Mouse (Mus musculus): ENCODE results near the gene Adamts7.

Gene Adamts7

DNA sequence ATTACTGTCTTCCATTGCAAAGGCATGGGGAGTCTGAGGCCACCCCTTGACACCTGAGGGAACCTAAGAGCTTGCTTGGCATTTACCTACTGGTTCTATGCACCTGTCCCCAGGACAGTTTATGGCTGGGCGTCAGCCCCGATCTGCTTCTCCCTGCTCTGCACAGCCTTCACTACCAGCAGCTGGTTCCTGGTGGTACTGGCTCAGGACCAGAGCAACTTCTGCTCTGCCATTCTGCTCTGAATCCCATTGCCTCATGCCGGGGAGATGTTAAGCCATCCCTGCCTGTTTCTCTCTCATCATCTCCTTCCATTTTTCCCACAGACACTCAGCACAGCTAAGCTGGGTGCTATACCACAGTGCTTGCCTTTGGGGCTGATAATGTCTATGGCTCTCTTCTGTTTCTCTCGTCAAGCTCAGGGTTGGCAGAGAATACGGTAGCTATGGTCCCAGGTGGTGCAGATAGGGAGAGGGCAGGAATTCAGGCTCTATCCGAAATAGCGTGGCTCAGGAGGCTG is 35.1 kb downstream of the Adamts7 start:
- no peak for DNase-seq (ENCODE audit: low spot score)

DNA sequence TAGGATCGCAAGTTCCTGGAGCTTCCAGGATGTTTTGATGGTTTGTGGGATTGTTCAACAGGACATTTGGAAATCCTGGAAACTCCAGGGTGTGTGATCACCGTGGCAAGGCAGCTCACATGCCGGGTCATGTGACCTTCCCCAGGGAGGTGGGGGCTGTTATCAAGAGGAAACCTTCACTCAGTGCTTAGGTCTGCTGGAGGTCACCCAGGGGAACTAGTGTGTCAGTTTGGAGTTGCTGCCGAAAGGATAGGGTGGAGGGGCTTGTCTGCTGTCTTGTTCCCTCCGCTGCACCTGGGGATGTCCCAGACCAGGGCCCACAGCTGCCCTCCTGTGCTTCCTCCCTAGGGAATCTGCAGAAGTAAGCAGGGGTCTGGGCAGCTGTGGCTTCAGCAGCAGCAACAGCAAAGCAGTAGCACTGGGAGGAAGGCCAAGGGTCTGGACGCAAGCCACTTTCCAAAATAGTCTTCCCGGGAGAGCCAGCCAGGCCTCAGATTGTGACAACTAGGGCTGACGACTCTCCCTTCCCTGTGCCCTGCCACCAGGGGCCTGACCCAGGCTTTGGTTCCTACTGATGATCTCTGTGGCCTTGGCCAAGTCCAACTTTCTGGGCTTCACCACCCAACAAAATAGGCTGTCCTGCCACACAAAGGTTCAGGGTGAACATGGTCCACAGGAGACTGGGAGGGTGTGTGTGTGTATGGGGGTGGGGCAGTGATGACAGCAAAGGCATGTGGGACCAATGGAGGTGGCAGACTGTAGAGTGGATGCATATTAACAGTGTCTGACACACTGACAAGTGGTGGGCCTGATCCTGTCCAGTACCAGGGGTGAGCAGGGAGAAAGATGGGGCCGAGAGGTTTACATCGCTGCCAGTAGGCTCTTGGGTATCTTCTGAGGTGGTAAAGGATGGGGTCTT is 35.9 kb downstream of the Adamts7 start:
- DNase-seq (ENCODE audit: low spot score) = no peak

DNA sequence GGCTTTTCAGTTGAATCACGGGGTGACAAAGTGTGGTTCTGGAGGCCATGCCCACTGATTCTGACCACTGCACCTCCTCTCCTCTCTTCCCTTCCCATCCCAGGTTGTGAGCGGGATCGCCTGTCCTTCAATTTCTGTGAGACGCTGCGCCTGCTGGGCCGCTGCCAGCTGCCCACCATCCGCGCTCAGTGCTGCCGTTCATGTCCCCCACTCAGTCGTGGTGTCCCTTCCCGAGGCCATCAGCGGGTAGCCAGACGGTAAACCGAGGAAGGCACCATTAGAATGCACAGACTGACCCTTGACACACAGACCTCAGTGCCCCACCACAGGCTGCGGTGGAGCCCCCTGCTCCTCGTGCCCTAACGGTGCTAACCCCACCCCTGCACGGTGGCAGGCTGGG is 36.7 kb downstream of the Adamts7 start:
- no peak for DNase-seq (ENCODE audit: low spot score)

DNA sequence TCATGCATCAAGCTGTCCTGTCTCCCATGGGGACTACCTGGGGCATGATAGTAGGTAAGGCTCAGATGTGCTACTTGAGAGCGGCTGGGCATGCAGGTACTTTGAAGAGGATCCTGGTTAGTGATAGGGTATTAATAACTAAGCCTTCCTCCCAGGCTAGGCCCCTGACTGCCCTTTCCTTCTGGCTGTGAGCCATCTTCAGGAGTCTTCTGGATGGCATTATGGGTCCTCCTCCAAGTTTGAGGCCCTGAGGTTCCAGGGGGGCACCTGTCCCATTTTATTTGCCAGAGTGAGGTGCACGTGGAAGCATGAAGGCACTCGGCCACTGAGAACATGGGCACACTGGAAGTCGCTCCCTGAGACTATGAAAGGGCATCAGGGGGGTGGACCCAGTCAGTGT is 37.6 kb downstream of the Adamts7 start:
- DNase-seq (ENCODE audit: low spot score) = no peak

DNA sequence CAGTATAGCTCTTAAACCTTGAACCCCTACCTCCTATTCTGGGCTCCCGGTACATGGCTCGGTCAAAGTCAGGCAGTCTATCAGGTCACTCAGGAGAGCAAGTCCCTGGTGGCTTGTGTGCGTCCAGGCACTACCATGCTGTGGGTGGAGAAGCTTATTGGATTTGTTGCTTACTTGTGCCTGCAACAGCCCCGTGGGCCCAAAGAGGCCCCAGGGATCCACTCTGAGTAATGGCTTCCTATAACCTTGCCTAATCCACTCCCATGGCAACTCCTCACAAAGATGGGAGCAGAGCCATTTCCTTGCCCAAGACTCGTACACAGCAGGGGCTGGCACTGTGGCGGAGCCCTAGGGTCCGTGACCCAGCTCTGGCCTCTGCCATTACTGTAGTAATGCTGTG is 38.2 kb downstream of the Adamts7 start:
- no peak for DNase-seq (ENCODE audit: low spot score)

DNA sequence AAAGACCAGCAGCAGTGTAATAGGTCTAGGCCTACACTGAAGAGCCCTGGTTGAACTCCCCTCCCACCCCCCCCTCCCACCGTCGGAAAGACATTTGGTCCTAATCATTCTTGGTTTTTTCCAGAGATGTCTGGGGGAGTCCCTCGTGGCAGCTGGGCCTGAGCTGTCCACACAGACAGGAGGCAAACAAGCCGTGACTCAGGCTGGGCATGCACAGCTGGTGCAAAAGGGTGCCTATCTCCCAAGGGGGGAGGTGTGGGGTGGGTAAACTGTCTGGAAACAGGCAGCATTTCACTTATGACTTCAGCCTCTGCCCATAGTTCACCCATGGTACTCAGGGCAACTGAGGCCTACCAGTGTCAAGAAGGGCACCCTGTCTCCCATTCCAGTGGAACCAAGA is 38.7 kb downstream of the Adamts7 start:
- DNase-seq (ENCODE audit: low spot score) = no peak

DNA sequence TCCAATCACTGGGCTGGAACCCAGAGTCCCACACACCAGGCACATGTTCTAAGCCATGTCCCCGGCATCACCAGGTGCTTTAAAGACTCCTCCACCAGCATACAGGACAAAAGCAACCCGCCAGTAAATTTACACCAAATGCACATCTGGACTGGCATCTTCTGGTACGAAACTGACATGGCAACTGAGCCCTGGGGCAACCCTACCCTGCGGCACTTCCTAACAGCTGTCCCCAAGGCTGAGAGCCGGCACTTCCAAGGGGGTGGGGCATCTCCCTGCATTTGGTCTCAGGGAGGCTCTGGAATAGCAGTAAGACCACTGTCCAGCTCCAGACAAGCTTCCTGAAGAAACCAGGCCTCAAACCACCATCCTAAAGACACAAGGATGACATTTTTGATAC is 40.4 kb downstream of the Adamts7 start:
- DNase-seq (ENCODE audit: low spot score) = no peak

DNA sequence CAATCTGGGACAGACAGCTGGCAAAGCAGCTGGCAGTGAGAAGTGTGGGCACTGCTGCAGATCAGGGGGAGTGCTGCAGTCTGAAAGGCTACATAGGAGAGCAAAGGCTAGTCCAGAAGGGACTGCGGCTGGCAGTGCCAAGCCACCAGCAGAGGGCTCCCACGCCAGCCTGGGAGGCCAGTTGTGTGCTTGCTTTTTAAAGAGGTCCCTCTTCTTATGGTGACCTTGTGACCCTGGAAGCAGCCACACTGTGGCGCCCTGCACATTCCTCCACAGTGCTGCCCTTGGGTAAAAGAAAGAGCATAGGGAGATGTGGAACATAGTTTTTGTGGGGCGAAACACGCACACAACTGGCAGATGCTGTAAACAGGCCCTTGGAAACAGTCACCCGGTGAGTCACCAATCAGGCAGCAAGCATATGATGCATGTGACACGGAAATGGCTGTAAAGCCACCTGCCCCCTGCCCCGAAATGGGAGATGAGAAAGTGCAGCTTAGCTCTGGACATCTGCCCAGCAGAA is 41.6 kb downstream of the Adamts7 start:
- no peak for DNase-seq (ENCODE audit: low spot score)

DNA sequence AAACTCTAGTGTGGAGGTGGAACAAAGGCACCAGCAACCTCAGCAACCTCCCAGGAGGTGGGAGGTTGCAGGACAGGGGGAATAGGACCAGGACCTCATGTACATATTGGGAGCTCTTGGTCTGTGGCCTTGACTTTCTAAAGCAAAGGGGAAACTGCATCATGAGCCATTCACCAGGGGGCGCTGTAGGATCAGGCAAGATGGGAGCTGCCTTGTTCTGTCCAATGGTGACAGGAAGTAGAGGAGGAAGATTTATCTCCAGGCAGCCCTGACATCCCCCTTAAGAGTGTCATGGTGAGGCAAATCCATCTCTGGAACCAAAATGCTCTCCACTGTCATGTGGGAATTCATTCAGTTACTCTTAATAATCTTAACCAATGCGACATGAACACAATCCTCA is 43.6 kb downstream of the Adamts7 start:
- no peak for DNase-seq (ENCODE audit: low spot score)

DNA sequence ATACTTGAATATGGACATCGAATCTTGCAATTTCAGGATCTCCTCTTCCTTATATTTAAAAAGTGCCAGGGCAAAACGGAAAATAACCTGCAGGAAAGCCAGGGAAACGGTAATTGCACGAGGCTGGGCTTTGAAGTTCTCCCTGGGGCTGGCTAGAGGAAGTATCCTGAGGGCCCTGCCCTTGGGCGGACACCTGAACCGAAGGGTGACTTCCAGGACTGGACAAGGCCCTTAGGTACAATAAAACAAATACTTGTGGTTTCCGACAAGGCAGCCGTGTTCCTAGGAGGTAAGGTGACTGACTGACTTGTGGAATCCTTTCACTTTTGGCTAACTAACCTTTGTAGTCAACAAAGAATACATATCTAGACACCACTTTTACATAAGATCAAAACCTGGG is 44.9 kb downstream of the Adamts7 start:
- no peak for DNase-seq (ENCODE audit: low spot score)

DNA sequence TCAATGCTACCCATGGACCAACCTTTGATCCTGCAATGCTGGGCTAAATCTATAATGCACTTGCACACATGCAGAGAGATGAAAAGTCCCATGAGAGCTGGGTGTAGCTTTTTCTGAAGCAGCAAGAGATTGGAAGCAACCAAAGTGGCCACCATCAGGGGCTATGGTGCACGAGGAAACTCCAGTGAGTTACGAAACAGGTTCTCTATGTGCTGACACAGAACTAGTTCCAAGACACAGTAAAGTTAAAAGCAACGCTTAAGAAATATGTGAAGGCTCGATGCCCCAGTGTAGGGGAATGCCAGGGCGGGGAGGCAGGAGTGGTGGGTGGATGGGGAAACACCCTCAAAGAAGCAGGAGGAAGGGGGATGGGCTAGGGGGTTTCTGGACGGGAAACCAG is 45.8 kb downstream of the Adamts7 start:
- DNase-seq (ENCODE audit: low spot score) = no peak

DNA sequence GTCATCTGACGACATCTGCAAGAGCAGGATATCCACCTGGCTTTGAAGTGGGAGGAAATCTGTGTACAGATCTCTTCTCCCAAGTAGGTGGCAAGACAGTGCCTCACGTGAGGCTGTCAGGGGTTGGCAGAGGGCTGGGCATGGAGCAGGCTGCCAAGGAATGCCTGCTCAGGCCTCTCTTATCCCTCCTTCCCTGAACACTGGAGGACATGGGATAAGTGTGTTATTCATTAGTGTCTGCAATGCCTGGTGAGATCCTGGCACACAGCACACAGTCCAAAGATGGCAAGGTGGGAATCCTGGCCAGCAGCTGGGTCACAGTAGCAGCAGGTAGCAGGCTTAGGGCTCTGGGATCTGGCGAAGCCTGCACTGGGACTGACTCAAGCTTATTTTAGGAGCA is 50.3 kb downstream of the Adamts7 start:
- no peak for DNase-seq (ENCODE audit: low spot score)

DNA sequence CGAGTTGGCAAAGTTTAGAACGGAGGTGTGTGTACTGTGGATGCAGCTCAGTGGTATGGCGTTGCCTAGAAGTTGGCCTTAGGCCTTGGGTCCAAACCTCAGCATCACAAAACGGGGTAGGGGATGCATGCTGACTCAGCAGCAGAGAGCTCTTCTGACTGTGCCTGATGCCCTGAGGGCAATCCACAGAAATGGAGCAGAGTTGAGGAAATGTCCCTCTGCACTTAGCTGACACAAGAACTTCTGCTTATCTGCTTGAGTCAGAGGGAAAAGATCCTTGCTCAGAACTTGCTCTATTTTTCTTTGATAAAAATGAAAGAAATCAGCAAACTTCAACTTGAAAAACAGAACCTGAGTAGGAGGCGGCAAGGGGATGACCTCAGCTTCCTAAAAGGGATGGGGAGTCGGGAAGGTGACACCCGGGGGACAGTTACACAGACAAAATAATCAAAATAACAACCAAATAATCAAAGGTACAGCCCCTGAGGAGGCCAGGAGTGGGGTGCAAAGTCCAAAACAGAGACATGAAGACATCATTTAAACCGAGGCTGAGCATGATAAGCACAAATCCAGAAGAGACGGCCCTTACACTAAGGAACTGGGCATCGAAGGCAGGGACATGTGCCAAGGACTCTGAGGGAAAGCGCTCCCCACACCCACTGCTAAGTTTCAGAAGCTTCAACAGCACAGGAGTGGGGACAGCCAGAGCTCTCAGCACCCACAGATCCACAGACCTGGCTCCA is 53.6 kb downstream of the Adamts7 start:
- DNase-seq (ENCODE audit: low spot score) = no peak

DNA sequence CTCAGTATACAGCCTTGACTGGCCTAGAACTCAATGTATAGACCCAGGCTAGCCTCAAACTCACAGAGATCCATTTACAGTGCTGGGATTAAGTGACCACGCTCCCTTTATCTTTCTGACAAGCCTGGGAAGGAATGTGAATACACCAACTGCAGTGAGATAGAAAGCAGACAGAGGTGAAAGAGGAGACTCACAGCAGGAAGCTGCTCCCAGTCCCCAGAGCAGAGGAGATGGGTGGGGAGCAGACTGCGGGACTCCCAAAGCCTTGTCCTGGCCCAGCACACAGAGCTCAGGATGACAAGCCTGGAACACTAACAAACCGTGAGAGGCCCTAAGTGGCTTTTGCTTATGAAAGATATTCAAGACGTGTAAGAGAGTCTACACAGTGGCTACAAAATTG is 54.6 kb downstream of the Adamts7 start:
- no peak for DNase-seq (ENCODE audit: low spot score)

DNA sequence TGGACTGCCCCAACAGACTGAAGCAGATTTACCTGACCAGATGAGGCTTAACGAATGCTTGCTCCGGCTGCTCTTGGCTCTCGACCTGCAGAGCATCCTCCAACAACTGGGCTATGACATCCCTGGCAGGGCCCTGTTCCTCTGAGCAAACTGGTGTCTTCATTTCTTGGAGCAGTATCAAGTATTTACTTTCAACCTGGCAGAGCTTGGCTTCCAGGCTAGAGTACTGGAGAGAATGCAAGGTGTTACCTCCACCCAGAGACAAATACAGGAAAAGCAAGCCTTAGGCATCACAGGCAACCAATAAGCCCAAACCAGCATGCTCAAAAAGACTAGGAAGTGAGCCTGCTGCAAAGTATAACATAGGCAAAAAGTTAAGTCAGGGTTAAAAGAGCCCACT is 59.4 kb downstream of the Adamts7 start:
- DNase-seq (ENCODE audit: low spot score) = no peak

DNA sequence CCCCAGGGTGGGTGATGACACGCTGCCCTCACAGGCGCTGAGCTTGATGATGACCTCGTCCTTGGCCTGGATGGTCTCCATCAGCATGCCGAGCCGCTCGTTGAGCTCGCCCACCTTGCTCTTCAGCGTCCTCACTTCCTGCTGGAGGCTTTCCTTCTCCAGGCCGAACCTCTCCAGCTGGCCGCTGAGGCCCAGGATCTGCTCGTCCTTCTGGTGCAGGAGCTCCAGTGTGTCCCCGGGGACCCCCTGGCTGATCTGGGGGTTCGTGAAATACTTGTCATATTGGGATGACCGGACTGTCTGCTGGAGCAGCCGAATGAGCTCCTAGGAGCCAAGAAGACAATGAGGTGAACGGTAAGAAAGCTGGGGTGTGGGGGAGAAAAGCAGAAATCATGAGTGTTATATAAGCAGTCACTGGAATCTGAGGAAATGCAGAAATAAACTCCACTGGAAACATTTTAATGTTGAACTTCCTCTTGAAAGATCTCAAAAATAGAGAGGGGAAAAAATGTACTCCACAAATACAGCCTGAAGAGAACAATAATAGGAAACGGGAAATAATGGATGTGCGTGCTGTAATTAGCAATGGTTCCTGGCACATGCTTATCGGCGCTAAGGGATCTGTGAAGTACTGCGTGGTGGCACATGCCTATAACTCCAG is 63.3 kb downstream of the Adamts7 start:
- no peak for DNase-seq (ENCODE audit: low spot score)

DNA sequence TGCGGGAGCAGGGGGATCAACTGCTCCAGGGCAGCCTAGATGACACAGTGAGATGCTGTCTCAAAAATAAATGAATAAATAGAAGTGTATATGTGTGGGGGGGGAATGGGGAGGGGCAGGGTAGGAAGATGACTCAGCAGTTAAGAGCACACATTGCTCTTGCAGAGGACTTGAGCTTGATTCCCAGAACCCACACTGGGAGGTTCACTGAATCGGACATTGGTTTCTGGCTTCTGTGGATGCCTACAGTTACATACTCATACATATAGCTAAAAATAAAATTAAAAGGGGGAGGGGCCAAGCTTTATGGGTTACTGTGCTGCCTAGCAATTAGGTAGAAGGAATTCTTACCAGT is 63.9 kb downstream of the Adamts7 start:
- no peak for DNase-seq (ENCODE audit: low spot score)

DNA sequence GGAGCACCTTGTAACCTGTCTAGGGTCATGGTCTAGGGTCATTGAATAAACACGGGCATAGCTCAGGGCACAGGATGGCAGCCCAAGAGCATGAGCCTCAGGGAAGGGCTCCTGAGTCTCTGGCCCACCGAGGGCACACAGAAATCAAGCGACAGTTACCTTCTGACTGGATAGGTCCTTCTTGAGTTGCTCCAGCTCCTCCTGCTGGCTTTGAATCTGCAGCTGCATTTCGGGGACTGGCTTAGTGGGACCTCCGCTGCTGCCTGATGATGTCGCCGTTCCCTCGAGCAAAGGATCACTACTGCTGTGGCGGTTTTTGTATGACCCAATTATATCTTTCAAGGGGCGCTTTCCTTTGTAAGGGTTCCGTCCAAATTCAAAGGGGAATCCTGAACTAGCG is 64.3 kb downstream of the Adamts7 start:
- no peak for DNase-seq (ENCODE audit: low spot score)

DNA sequence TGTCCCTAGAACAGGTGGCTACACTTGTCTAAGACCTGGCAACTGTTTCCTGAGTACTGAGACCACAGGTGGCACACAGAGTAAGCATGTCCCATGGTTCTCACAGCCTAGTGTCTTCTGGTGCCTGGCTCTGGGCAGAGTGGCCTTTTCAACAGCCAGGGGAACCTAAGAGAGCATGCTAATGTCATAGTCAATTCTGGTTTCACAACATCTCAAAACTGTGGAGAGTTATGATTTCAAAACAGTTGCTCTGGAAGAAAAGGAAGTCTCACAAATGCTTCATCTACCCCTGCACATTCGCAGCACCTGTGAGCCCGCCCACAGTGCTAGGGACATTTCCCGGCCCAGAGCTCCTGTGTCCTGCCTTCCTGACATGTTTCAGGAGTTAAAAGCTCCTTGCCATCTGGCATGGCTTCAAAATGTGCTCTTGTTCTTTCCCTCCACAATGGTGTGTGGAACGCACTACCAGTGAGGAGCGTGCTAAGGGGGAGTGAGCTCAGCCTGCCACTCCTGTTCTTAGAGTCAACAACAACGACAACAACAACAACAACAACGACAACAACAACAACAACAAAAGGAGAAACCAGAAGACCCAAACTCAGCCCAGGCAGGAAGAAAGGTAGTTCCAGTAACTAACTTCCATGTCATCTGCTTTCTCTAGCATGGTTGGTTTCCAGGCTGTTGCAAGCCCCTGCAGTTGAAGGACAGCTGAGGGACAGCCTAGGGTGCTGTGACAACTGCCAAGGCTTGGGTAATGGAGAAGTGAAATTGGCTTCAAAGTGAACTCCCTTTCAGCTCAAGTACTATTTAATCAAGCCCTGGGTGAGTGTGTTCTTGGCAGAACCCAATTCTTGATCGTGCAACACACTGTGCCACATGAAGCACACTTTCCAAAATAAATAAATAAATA is 70.2 kb downstream of the Adamts7 start:
- DNase-seq (ENCODE audit: low spot score) = no peak

DNA sequence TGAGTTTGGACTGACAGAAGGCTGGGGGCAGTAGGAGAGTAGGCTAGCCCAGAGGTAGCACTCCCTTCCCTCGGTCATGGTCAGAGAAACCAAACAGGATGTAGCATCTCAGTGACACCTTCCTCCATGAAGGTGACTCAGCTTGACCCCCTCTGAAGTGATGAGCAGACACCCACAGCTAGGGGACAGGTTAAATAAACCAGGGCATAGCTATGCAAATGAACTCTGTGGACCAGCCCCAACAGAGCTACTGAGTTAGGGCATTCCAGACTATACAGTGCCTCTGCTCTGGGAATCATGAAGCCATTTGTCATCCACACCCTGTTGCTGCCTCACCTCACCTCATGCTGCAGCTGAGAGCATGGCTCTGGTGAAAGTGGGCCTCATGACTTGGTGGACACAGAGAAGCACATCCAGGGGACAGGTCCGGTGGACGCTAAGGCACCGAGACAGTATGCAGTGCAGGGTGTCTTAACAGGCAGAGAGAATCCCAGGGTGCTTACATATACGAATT is 71.1 kb downstream of the Adamts7 start:
- DNase-seq (ENCODE audit: low spot score) = no peak

DNA sequence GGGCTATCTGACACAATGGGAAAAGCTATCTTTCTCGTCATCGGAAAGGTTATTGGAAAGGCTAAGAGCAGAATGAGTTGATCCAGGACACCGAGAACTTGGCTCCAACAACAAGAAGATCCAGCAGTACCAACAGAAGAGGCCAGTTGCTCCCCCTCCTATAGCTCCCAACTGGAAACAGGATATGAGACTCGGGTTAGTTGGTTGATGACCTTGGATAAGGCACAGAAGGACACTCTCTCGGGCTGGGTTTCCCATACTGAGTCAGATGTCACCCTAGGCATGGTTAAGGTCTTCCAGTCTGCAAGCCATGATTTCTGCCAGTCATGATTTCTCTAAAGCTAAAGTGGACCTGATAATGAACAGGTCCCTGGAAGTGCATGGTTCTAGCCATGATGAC is 71.9 kb downstream of the Adamts7 start:
- no peak for DNase-seq (ENCODE audit: low spot score)
